Mouse (Mus musculus): ENCODE results near the gene Pdxp.
"Not testable (repeated sequence)": the region's sequence is repeated elsewhere in the genome, so short reads cannot be mapped to it uniquely, and the experiment has no call there.

The Pdxp gene

DNA sequence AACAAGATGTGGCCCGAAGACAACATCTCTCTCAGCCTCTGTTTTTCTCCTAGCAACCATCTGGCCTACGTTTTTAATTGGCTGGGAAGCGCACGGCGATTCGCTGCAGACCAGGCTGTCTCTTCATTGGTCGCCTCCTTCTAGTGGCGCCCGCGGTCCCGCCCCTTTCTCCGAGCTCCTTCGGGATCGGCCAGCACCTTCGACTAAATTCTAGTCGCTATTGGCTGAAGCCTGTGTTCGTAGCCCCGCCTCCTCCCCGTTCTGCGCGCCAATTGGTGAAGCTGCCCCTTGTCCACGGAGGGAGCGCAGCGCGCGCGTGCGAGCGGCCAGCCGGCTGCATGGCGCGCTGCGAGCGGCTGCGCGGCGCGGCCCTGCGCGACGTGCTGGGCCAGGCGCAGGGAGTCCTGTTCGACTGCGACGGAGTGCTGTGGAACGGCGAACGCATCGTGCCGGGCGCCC, at the start of gene Pdxp:
Pdxp (plus strand) TSS at position 288 of the 459 bp plus-strand sequence.
- DNase-seq: peak; percentile 96

DNA sequence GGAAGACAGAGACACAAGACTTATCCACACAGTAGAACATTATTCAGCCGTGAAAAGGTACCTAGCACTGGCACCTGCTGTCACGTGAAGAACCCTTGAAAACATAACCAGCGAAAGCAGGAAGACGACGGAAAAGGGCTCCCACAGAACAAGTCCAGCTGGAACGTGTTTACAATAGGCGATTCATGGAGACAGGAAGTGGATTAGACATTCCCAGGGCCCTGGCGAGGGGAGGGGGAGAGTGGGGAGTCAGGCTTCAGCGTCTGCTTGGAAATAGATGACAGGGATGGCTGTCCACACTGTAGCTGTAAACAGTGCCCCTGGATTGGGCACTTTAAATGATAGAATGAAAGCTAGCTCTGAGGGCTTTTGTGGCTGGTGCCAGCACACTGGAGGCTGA, 45.3 kb upstream of the Pdxp start:
- peak; percentile 32 for DNase-seq

DNA sequence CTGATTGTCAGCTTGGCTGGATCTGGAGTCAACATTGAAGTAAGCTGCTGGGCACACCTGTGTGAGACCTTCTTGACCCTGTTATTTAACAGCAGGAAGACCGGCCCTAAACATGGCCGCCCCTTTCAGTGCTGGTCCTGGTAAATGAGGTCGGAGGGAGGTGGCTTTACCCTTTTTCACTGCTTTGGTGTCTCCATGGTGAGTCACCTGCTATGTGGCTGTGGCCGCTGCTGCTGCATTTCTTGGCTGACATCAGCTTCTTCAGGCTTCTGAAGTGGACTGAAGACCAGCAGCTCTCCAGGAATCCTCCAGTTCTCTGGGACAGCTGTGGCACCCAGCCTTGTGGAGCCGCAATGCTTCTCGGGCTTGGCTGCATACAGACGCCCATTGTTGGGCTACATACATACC, 44.9 kb upstream of the Pdxp start:
- no peak for DNase-seq

GRCm38 (mm10) chr15:78869775-78870174, 43.9 kb upstream of the Pdxp start:
- peak; percentile 38 for DNase-seq

GRCm38 (mm10) chr15:78872021-78872608, 41.6 kb upstream of the Pdxp start:
- DNase-seq: no peak

- no peak for DNase-seq
These were observed 39.8 kb upstream of the Pdxp start for GRCm38 (mm10) chr15:78873803-78874435.

- no peak for DNase-seq
These were observed 38.7 kb upstream of the Pdxp start for GRCm38 (mm10) chr15:78874989-78875388.

DNA sequence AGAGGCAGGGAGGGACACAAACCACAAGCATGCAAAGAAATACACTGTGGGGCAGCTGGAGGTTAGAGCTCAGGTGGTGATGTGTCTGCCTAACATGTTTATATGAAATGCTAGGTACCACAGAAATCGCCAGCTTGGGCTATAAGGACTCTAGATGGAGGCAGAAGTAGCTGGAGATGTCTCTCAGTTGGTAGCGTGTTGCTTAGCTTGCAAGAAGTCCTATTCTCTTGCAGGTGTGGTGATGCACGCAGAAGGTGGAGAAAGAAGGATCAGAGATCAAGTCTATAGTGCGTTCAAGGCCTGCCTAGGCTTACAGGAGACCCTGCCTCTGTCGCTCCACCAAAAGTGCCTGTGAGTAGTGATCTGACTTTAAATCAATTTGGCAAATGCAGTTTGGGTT, 38.2 kb upstream of the Pdxp start:
- DNase-seq: no peak

DNA sequence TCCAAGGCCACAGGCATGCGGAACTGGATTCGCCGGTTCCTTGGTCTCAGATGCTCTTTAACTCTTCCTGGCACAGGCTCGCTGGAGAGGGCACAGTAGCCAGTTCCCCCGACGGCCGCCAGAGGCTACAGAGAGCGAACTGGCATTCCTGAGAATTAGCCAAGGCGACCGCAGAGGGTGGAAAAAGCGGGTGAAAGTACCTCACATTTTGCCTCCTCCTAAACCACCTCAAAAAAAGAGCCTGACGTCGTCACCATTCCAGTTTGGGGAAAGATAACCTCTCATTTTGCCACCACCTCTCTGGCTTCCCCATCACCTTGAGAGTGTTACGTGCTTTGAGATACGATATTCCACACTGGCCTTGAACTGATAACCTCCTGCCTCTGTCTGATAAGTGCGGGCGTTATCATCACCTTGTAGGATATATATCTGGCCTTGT, 37.4 kb upstream of the Pdxp start:
- DNase-seq: peak; percentile 80

- peak; percentile 90 for DNase-seq
These were observed 36.5 kb upstream of the Pdxp start, which contains the start of gene Gga1 for GRCm38 (mm10) chr15:78876991-78877809. Gene Gga1, plus strand, starts transcription at chr15:78877190.

- no peak for DNase-seq
These were observed 35.8 kb upstream of the Pdxp start for GRCm38 (mm10) chr15:78877810-78878390.

GRCm38 (mm10) chr15:78878792-78879516, 34.8 kb upstream of the Pdxp start:
- DNase-seq: not testable (repeated sequence)

DNA sequence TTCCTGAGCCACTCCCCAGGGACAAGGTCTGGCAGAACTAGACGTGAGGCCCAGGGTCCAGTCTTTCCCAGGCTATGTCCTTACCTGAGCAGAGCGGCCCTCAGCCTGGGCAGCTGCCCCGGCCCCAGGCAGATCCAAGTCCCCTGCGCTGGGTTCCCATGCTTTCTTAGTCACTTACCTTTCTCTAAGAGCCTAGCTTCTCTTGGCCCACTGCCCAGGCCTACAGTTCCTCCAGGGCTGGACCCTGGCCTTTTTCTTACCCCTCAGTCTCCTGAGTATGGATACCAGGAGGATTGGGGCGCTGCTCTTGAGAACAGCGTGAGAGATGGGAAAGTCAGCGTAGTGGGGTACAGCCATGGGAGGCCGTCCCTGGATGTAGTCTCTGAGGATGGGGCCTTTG, 33.3 kb upstream of the Pdxp start:
- DNase-seq: no peak

GRCm38 (mm10) chr15:78881828-78882227, 31.9 kb upstream of the Pdxp start:
- no peak for DNase-seq

- DNase-seq: no peak
These were observed 24.3 kb upstream of the Pdxp start for GRCm38 (mm10) chr15:78889401-78889853.

GRCm38 (mm10) chr15:78892440-78892839, 21.3 kb upstream of the Pdxp start:
- no peak for DNase-seq

DNA sequence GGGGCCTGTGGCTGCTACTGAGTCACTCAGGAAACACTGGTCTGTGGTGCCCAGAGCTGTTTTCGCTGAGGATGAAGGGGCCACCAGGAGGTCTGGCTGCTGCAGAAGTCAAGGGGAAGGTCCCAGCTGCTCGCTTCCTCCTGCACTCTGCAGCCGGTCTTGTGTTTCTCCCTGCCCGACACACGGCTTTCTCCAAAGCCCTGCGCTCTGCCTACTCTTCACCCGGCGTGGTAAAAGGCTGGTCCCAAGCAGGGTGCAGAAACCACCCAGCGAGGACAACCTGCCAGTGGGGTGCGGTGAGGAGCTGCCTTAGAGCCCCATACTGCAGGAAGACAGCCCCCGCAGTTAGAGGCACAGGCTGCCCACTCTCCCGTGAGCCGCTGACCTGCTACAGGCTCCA, 19.0 kb upstream of the Pdxp start:
- DNase-seq: no peak

- no peak for DNase-seq
These were observed 18.0 kb upstream of the Pdxp start for GRCm38 (mm10) chr15:78895741-78896140.

GRCm38 (mm10) chr15:78896149-78896548, 17.6 kb upstream of the Pdxp start:
- DNase-seq: no peak

GRCm38 (mm10) chr15:78897488-78897887, 16.2 kb upstream of the Pdxp start:
- no peak for DNase-seq

DNA sequence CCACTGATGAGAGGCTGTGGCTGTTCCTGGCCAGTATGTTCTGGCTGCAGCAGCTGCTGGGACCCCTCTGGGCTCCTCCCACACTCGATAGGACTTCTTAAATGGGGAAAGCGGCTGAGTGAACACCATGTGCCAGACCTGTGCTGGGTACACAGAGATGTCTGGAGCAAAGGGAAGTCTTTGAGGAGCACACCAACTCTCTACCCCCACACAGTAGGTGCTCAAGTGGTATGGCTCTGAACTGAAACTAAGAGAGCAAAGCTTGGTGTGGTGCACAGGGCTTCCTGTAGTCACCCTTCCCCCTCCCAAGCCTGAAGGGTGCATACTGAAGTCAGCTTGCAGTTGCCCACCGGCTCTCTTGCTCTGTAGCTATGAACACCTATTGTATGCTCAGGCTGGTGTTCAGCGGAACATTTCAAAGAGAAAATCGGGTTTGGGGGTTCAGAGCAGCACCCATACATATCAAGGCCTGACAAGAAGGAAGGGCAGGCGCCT, 15.2 kb upstream of the Pdxp start:
- no peak for DNase-seq

GRCm38 (mm10) chr15:78899409-78899739, 14.3 kb upstream of the Pdxp start, which contains the start of gene Gm49510:
Gene Gm49510, plus strand, starts transcription at chr15:78899667.
- no peak for DNase-seq
